In genomic region chr17:49283491-49283890, GRCm38 (mm10) we compare ENCODE assay signal across 26 mouse cellular contexts.
"Had no signal": no experiment of that assay in that cellular context is flagged by ENCODE, and none has a peak within 500 bp of the region (broad histone marks: within the 10 kb centered on the region; RNA-seq: fewer than 3 reads in every experiment).

No protein-coding gene starts in this region.

- H3K4me3 ChIP-seq: embryonic facial prominence, embryonic 12.5 days; embryonic facial prominence, embryonic 13.5 days; embryonic facial prominence, embryonic 15.5 days; erythroblast, embryonic 14.5 days; forebrain, embryonic 10.5 days; forebrain, embryonic 12.5 days; forebrain, embryonic 13.5 days; forebrain, embryonic 15.5 days; gastrocnemius, adult 2 months; heart, adult 2 months had no signal

- H3K36me3 ChIP-seq: embryonic facial prominence, embryonic 12.5 days; embryonic facial prominence, embryonic 13.5 days; embryonic facial prominence, embryonic 15.5 days; forebrain, embryonic 10.5 days; forebrain, embryonic 12.5 days; forebrain, embryonic 15.5 days had no signal

- DNase-seq: cerebellum, adult 2 months; cerebellum, adult 8-10 months; cerebellum, adult 9-10 months; cerebellum, adult 9-11 months; cerebellum, postnatal 10 days; cerebellum, postnatal 14 days; cerebellum, postnatal 25 days; cerebellum, postnatal 36 days; embryo, embryonic 11 days; gastrocnemius, adult 2 months; gastrocnemius, postnatal 10 days; gastrocnemius, postnatal 14 days; gastrocnemius, postnatal 25 days; gastrocnemius, postnatal 36 days; heart, adult 18-20 months; heart, adult 2 months had no signal

- ATAC-seq: forebrain, embryonic 13.5 days; forebrain, embryonic 14.5 days; forebrain, embryonic 15.5 days had no signal

- H3K9me3 ChIP-seq: embryonic facial prominence, embryonic 12.5 days; embryonic facial prominence, embryonic 13.5 days; embryonic facial prominence, embryonic 15.5 days; forebrain, embryonic 12.5 days; forebrain, embryonic 13.5 days; forebrain, embryonic 15.5 days had no signal

- H3K4me2 ChIP-seq: embryonic facial prominence, embryonic 12.5 days; embryonic facial prominence, embryonic 13.5 days; embryonic facial prominence, embryonic 15.5 days; forebrain, embryonic 12.5 days; forebrain, embryonic 13.5 days; forebrain, embryonic 15.5 days had no signal

- H3K9ac ChIP-seq: embryonic facial prominence, embryonic 12.5 days; embryonic facial prominence, embryonic 13.5 days; embryonic facial prominence, embryonic 15.5 days; forebrain, embryonic 12.5 days; forebrain, embryonic 13.5 days; forebrain, embryonic 15.5 days; forebrain, postnatal 0 days had no signal

- H3K27me3 ChIP-seq: embryonic facial prominence, embryonic 12.5 days; embryonic facial prominence, embryonic 13.5 days; embryonic facial prominence, embryonic 15.5 days; forebrain, embryonic 12.5 days; forebrain, embryonic 13.5 days; forebrain, embryonic 15.5 days had no signal

- H3K4me1 ChIP-seq: embryonic facial prominence, embryonic 12.5 days; embryonic facial prominence, embryonic 13.5 days; embryonic facial prominence, embryonic 15.5 days; forebrain, embryonic 10.5 days; forebrain, embryonic 12.5 days had no signal

- H3K27ac ChIP-seq: embryonic facial prominence, embryonic 12.5 days; embryonic facial prominence, embryonic 13.5 days; embryonic facial prominence, embryonic 15.5 days; forebrain, embryonic 10.5 days; forebrain, embryonic 12.5 days; forebrain, embryonic 13.5 days; forebrain, embryonic 15.5 days; gastrocnemius, adult 2 months; heart, adult 2 months had no signal
